Mouse (Mus musculus): ENCODE data around the gene Sox11.

Sox11 gene

GRCm38 (mm10) chr12:27336336-27336735, 6.0 kb downstream of the Sox11 start:
- DNase-seq (ENCODE audit: low read depth), result no peak

DNA sequence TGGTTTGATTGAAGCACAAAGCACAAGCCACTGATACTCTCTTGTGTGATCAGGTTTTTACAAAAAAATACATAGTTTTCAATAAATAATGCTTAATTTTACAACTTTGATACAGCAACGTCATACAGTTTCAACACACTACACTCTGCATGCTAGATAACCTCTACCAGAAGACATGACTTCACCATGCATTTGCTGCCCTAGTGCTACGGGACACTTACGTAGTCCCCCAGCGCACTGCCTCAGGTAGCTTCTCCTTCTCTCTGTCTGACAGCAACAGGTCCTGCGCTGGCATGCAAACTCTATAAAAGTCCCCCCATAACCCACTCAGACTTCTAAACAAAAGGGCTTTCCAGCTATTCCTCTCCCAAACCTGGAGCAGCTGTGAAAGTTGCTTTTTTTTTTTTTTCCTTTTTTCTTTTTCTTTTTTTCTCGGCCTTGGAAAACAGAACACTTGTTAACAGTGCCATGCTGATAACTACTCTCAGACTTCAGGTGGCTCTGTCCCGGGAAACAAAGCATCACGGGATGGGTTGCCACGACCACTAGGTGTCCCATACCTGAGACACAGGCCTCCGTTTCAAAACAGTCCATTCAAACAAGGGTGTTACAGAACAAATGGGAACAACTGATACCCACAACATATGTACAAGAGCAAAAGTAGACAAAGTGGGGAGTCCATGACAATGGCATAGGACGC, 6.9 kb downstream of the Sox11 start:
- no peak for DNase-seq (ENCODE audit: low read depth)

DNA sequence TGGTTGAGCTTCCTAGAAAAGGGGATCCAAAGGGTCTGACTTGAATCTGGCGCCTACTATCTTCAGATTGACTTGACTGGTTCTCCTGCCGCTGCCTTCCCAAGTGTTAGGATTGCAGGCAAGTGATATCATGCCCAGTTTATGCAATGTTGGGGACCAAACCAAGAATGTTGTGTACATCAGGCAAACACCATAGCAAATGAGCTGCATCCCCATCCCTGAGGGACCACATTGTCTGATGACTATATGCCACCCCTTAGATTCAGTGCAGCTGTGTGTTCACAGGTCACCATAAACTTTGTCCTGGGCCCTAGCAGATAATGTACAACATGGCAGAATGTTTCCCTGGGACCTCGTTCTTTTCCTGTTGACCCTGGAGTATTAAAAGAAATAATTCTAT, 8.8 kb downstream of the Sox11 start:
- DNase-seq (ENCODE audit: low read depth), result no peak

DNA sequence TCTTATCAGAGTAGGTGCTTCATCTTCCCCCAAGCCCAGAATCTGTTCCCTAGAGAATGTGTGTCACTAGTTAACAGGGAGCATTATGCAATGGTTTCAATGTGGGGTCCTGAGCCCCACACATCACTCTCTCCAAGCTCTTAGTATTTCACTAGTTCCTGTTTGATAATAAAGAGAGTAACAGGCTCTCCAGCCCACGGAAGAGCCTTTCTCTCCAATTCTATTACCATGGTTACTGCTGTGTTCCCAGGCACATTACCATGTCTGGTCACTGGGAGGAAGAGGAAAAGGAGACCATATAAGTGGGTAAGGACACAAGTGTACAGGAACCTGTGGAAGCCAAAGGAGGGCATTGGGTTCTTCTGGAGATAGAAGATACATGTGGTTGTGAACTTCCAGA, 19.0 kb downstream of the Sox11 start:
- no peak for DNase-seq (ENCODE audit: low read depth)

DNA sequence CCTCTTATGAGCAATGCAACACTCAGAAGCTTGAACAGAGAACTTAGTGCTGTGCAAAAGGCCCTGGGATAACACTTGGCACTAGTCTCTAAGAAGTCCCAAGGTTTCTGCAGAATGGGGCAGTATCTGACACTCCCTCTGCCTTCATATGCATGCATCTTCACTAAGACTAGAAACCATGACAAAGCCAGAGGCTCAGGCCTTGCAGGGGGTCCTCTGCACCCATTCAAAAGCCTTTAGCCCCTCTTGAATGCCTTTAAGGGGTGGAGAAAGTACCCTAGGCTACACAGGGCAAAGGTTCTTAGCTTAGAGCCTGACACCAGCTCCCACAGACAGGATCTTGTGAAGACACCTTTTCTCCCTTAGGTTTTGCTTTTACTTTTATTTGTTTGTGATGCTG, 21.7 kb downstream of the Sox11 start:
- no peak for DNase-seq (ENCODE audit: low read depth)

GRCm38 (mm10) chr12:27312985-27313384, 29.4 kb downstream of the Sox11 start:
- no peak for DNase-seq (ENCODE audit: low read depth)

- no peak for DNase-seq (ENCODE audit: low read depth)
Observed at GRCm38 (mm10) chr12:27311854-27312466, 30.4 kb downstream of the Sox11 start.

DNA sequence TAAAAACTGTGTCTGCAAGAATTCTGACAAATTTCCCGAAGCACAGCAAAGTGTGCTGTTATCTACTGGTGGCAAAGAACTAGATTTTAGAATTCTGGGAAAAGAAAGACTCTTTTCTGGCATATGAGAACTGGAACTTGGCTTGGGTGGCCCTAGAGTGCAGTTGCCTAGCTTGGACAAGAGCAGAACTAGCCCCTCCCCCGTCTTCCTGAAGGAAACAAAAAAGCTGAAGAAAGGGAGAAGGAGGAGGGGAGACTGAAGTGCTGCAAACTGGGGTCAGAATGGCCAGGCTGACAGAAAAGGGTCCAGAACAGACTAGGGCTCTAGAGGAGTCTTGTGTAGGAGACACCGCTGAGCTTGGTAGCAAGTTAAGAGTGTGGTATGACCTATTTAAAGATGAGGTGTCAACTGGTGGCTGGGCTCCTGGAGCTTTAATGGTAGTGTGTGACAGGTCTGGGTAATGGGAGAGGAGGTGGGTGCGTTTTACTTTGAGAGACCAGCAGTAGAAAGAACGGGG, 31.0 kb downstream of the Sox11 start:
- DNase-seq (ENCODE audit: low read depth), result no peak

GRCm38 (mm10) chr12:27310703-27311102, 31.7 kb downstream of the Sox11 start:
- no peak for DNase-seq (ENCODE audit: low read depth)

DNA sequence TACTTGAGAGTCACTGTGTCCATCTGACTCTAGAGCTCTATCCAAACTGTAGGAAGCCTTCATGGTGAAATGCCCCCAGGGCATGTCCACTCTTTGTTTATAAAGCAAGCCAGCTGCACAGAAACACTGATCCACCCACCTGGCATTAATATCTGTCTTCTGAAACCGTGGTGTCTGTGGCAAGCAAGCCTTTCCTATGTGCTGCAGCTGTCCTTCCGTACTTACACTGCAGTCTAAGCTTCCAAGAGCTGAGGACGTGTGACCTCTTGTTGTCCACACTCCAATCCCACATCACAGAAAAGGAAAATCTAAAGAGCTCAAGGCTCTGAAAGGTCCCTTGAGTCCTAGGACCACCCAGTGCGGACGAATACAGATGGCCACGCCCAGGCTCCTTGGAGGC, 32.4 kb downstream of the Sox11 start:
- DNase-seq (ENCODE audit: low read depth), result no peak

- no peak for DNase-seq (ENCODE audit: low read depth)
Observed at GRCm38 (mm10) chr12:27304713-27305437, 37.5 kb downstream of the Sox11 start.

DNA sequence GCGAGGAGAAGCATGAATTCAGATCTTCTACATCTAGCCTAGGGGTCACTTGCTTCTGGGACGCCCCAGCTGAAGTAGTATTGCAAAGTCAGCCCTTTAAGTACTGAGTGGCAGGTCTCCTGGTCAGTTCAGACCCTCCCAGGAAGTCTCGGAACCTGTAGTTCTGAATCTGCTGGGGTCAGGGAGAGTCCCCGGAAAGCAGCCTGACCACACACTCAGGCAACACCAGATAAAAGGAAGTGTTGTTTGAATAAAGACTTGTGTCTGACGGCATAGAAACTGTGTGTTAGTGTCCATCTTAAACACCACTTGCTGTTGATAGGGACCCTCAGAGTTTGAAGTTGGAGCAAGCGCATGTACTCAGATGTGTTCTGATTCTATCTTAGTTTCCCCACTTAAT, 39.2 kb downstream of the Sox11 start:
- no peak for DNase-seq (ENCODE audit: low read depth)

- no peak for DNase-seq (ENCODE audit: low read depth)
Observed at GRCm38 (mm10) chr12:27298721-27299120, 43.7 kb downstream of the Sox11 start.

DNA sequence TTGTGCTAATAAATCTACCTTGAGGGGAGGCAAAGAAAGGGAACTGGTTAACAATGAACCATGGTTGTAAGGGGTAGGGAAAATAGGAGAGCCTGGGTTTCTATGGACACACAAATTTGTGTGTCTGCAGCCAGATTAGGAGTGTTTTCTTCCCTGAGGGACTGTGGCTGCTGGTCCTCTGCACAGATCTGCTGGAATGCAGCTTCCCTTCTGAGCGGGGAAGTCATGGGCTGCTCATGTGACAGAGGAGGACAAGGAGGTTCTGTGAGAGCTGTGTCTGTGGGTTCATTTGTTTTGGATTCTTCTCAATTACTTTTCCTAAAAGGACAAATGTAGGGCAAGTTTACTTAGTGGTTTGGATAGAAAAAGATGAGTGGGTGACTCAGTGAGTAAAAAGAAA, 48.2 kb downstream of the Sox11 start:
- no peak for DNase-seq (ENCODE audit: low read depth)

- no peak for DNase-seq (ENCODE audit: low read depth)
Observed at GRCm38 (mm10) chr12:27293736-27294135, 48.6 kb downstream of the Sox11 start.

- DNase-seq (ENCODE audit: low read depth), result no peak
Observed at GRCm38 (mm10) chr12:27293208-27293607, 49.2 kb downstream of the Sox11 start.
